Mouse (Mus musculus) skeletal muscle tissue, postnatal 0 days (tissue): ENCODE data around the gene Gm17304. TPM values are rescaled to one million over a fixed set of nuclear protein-coding genes. Genes with fewer than 3 reads are reported as not detected.

Experiments used
- polyA plus RNA-seq: library from polyadenylated mRNA; unstranded; fragments of >200 nt; fragmentation: Nextera tagmentation; extraction: Ambion mirVana; gene quantifications from 2 replicates; pipeline ENCODE4 v1.2.1, GENCODE M21; 2015

Gene Gm17304
- not detected in 2 replicates for polyA plus RNA-seq

DNA sequence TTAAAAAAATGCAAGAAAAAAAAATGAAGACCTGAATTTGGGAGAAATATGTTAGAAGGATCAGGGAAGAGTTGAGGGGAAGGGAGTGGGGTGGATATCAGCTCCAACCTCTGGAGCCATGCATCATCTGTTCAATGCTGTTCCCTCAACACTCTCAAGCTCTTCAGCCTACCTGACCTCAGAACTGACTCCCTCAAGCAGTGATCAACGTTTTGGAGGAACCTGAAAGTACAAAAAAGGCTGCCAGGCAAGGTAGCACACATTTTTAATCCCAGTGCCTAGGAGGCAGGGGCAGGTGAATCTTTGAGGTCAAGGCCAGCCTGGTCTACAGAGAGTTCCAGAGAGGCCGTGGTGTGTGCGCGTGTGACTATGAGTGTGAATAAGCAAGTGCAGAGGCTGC lies at the start of gene Gm17304:
Gene Gm17304, plus strand, starts transcription at position 301 of the 400 bp plus-strand sequence.

Other genes starting within 250 kb of the Gm17304 start
- not detected in 2 replicates for gene Barhl2, start 150.9 kb upstream of the Gm17304 start, polyA plus RNA-seq
- 29.3 and 30.5 TPM in 2 replicates for gene Zfp644, start 88.2 kb downstream of the Gm17304 start, polyA plus RNA-seq